ENCODE assay signal across 12 mouse cellular contexts in the genomic region with DNA sequence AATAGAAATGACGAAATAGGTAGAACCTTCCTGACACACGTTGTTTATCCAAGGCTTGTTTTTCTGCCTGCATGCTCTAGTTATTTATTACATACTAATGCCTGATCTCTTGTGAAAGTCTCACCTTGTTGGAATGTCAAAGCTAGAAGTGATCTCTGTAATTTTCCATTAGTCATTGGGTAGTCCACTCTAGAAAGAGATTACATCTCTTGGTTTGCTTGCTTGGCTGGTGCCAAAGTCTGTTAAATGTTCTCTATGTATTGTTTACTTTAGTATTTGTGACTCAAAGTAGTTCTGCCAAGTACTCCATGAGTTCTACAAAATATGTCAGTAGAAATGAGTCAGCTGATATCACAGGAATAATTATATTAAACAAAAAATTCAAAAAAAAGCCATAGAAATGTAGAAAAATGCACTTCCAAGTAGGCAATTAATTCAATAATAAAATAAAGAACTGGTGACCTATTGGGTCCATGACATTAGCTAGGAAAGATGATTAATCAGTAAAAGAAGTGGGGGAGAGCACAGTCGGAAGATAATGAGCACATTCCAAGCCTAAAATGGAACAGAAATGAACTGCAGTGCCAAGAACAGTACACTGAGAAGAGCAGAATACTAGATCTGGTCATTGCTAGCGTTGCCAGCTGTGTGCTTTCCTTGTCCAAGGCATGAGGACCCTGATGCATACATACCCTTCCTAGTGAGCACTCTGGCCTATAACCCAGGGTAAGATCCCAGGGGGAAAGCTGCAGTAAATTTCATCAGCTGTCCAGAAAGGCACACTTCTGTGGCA. TPM values are rescaled to one million over a fixed set of nuclear protein-coding genes. Genes with fewer than 3 reads are reported as not detected.
DNase-seq lines count a peak whose midpoint lies in the region; ATAC-seq and TF ChIP-seq lines count a peak whose summit lies in the region.
"Had no signal": no experiment of that assay in that cellular context is flagged by ENCODE, and none has a peak within 500 bp of the region (broad histone marks: within the 10 kb centered on the region; RNA-seq: fewer than 3 reads in every experiment).

No protein-coding gene starts in this region.

- peak; percentile 87 for DNase-seq in lung, postnatal 0 days (ENCODE audit: low spot score)
- DNase-seq in lung, postnatal 10 days, result no peak
- no peak for DNase-seq in spleen, postnatal 14 days (ENCODE audit: low spot score in 2 of 2)
- no peak for DNase-seq in cerebellum, postnatal 14 days
- DNase-seq: cerebellum, adult 8-10 months; right cerebral cortex, postnatal 25 days had no signal

- no peaks in the 10 kb centered on the region for H3K27me3 ChIP-seq in intestine, embryonic 16.5 days (replicated peaks; ENCODE audit: control insufficient read depth, insufficient read depth, low read length)
- no peaks in the 10 kb centered on the region for H3K27me3 ChIP-seq in intestine, embryonic 15.5 days (replicated peaks)
- no peaks in the 10 kb centered on the region for H3K27me3 ChIP-seq in lung, postnatal 0 days (replicated peaks; ENCODE audit: insufficient read depth, low read length)
- no peaks in the 10 kb centered on the region for H3K27me3 ChIP-seq in small intestine, adult 2 months (ENCODE audit: control insufficient read depth, insufficient read depth, low read length)
- H3K27me3 ChIP-seq: lung, embryonic 15.5 days; midbrain, embryonic 12.5 days had no signal

- no peak overlapping the region for H3K27ac ChIP-seq in intestine, embryonic 16.5 days (ENCODE audit: low read length)
- no peak overlapping the region for H3K27ac ChIP-seq in intestine, embryonic 15.5 days
- H3K27ac ChIP-seq in lung, postnatal 0 days (ENCODE audit: low read length), result 0 out of 2 replicates have a peak overlapping the region, but pooled peaks have one; percentile 8
- peak overlapping the region; percentile 78 for H3K27ac ChIP-seq in embryonic fibroblast, embryonic 13.5 days (ENCODE audit: insufficient read depth, low read length)
- 0 out of 2 replicates have a peak overlapping the region, but pooled peaks have one; percentile 12 for H3K27ac ChIP-seq in small intestine, adult 2 months (ENCODE audit: insufficient read depth, low read depth, low read length)
- H3K27ac ChIP-seq: lung, embryonic 15.5 days; midbrain, embryonic 12.5 days had no signal

- no peak overlapping the region for H3K4me3 ChIP-seq in intestine, embryonic 16.5 days (ENCODE audit: low read length)
- H3K4me3 ChIP-seq in intestine, embryonic 15.5 days (replicated peaks), result no peak overlapping the region
- H3K4me3 ChIP-seq in lung, postnatal 0 days (ENCODE audit: low read depth, low read length), result no peak overlapping the region
- no peak overlapping the region for H3K4me3 ChIP-seq in embryonic fibroblast, embryonic 13.5 days (ENCODE audit: insufficient read depth, low read length)
- no peak overlapping the region for H3K4me3 ChIP-seq in small intestine, adult 2 months (ENCODE audit: low read depth, low read length)
- H3K4me3 ChIP-seq: lung, embryonic 15.5 days; midbrain, embryonic 12.5 days had no signal

- WGBS in intestine, embryonic 16.5 days, result 74% methylated on average over 4 of the region's 4 CpGs
- 70% methylated on average over 4 of the region's 4 CpGs for WGBS in intestine, embryonic 15.5 days
- WGBS in lung, postnatal 0 days, result 44% methylated on average over 4 of the region's 4 CpGs
- 65% methylated on average over 4 of the region's 4 CpGs for WGBS in small intestine, adult 2 months

- ATAC-seq in intestine, embryonic 16.5 days, result peak; percentile 42; the same call in 1 of the 2 replicates
- no peak for ATAC-seq in intestine, embryonic 15.5 days
- ATAC-seq in lung, postnatal 0 days, result peak; percentile 95

- no peak overlapping the region for H3K9ac ChIP-seq in intestine, embryonic 16.5 days (ENCODE audit: low read depth, low read length)
- H3K9ac ChIP-seq in intestine, embryonic 15.5 days, result no peak overlapping the region
- H3K9ac ChIP-seq in lung, postnatal 0 days (replicated peaks; ENCODE audit: low read depth), result no peak overlapping the region
- H3K9ac ChIP-seq: lung, embryonic 15.5 days; midbrain, embryonic 12.5 days had no signal

- no peak for TF ChIP-seq POLR2A in embryonic fibroblast, embryonic 13.5 days (IDR thresholded peaks at IDR 0.05; ENCODE audit: low read depth, low read length)
- no peak for TF ChIP-seq POLR2A in small intestine, adult 2 months (IDR thresholded peaks at IDR 0.05; ENCODE audit: low read depth, low read length)

- no peaks in the 10 kb centered on the region for H3K9me3 ChIP-seq in intestine, embryonic 16.5 days (ENCODE audit: control insufficient read depth, low read length)
- H3K9me3 ChIP-seq in intestine, embryonic 15.5 days, result no peaks in the 10 kb centered on the region
- H3K9me3 ChIP-seq in lung, postnatal 0 days (ENCODE audit: low read length), result no peaks in the 10 kb centered on the region
- H3K9me3 ChIP-seq: lung, embryonic 15.5 days; midbrain, embryonic 12.5 days had no signal

- H3K36me3 ChIP-seq in intestine, embryonic 16.5 days (ENCODE audit: control insufficient read depth, insufficient read depth, low read length), result no peaks in the 10 kb centered on the region
- no peaks in the 10 kb centered on the region for H3K36me3 ChIP-seq in intestine, embryonic 15.5 days
- no peaks in the 10 kb centered on the region for H3K36me3 ChIP-seq in lung, postnatal 0 days (ENCODE audit: insufficient read depth, low read length)
- H3K36me3 ChIP-seq in small intestine, adult 2 months (ENCODE audit: control insufficient read depth, insufficient read depth, low read length), result no peaks in the 10 kb centered on the region
- H3K36me3 ChIP-seq: lung, embryonic 15.5 days; midbrain, embryonic 12.5 days had no signal

- TF ChIP-seq EP300 in lung, postnatal 0 days (IDR thresholded peaks at IDR 0.05), result peak; percentile 94

- TF ChIP-seq CTCF in lung, postnatal 0 days (IDR thresholded peaks at IDR 0.05), result no peak
- no peak for TF ChIP-seq CTCF in embryonic fibroblast, embryonic 13.5 days (IDR thresholded peaks at IDR 0.05; ENCODE audit: borderline replicate concordance, insufficient read depth, low read length)
- TF ChIP-seq CTCF in small intestine, adult 2 months (IDR thresholded peaks at IDR 0.05; ENCODE audit: extremely low read depth, insufficient read length, insufficient replicate concordance, low read depth, low read length), result no peak

- no peaks in the 10 kb centered on the region for H3K4me1 ChIP-seq in intestine, embryonic 16.5 days (ENCODE audit: control insufficient read depth, insufficient read depth, low read length)
- no peaks in the 10 kb centered on the region for H3K4me1 ChIP-seq in intestine, embryonic 15.5 days (replicated peaks)
- no peaks in the 10 kb centered on the region for H3K4me1 ChIP-seq in lung, postnatal 0 days (ENCODE audit: insufficient read depth, low read depth, low read length)
- H3K4me1 ChIP-seq in embryonic fibroblast, embryonic 13.5 days (ENCODE audit: control insufficient read depth, insufficient read depth, low read length), result peaks cover 4% of the 10 kb centered on the region
- H3K4me1 ChIP-seq in small intestine, adult 2 months (ENCODE audit: control insufficient read depth, insufficient read depth, insufficient read length, low read length), result no peaks in the 10 kb centered on the region
- H3K4me1 ChIP-seq: lung, embryonic 15.5 days; midbrain, embryonic 12.5 days had no signal

- H3K4me2 ChIP-seq in intestine, embryonic 16.5 days (ENCODE audit: low read depth, low read length), result no peak overlapping the region
- H3K4me2 ChIP-seq in intestine, embryonic 15.5 days (replicated peaks), result no peak overlapping the region
- no peak overlapping the region for H3K4me2 ChIP-seq in lung, postnatal 0 days (replicated peaks; ENCODE audit: low read depth, low read length)
- H3K4me2 ChIP-seq: lung, embryonic 15.5 days; midbrain, embryonic 12.5 days had no signal

RNA-seq across cellular contexts. Expression of gene Tmem106b, which starts 17.0 kb away (rescaled TPM):
- 29.5 and 30.2 TPM in 2 replicates for polyA plus RNA-seq in intestine, embryonic 16.5 days (2015; fragmentation: Nextera tagmentation; extraction: Ambion mirVana)
- 27.0 and 34.8 TPM in 2 replicates for polyA plus RNA-seq in intestine, embryonic 15.5 days (2015; fragmentation: Nextera tagmentation; extraction: Ambion mirVana)
- 47.3 and 54.6 TPM in 2 replicates for polyA plus RNA-seq in lung, postnatal 0 days (2015; fragmentation: Nextera tagmentation; extraction: Ambion mirVana)
- polyA plus RNA-seq in embryonic fibroblast, embryonic 13.5 days (2011; ENCODE audit: insufficient read length, low read depth, missing spikeins), result 103 and 106 TPM in 2 replicates
- polyA plus RNA-seq in small intestine, adult 2 months (2012; rRNA removed), result 5.4 and 7.9 TPM in 2 replicates

Comparison
In these comparisons a context has a peak if more than half of its experiments do, and no peak if none do; other contexts are left out.
1. H3K27ac ChIP-seq: peak in lung, postnatal 0 days (single experiment), embryonic fibroblast, embryonic 13.5 days (single experiment) and small intestine, adult 2 months (single experiment); none in intestine, embryonic 16.5 days (single experiment) and intestine, embryonic 15.5 days (single experiment).